Mouse (Mus musculus) ZHBTc4 (cell line): ENCODE results near the gene Kcnj1.

Experiments used
- DNase-seq: peaks from one replicate; pipeline ENCODE4 v3.0.0-alpha.2; 2011; ENCODE audit warnings: low read depth, low spot score

Gene Kcnj1

DNA sequence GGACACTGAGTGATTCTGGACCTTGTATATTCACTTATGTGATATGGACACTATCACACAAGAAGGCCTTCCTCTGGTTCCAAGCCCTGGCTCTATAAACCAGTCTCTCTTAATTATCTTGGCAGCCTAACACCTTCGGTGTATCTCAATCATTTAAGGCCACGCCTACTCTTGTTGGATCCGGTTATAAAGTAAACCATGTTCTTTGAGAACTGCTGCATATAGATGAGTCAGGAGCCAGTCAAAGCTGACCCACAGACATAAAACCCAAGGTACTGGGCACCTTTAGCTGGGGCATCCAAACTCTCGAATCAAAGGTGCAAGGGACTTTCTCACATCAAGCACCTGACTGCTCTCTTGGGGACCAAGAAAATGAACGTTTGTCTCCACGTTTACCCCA, at the start of gene Kcnj1:
Gene Kcnj1, plus strand, starts transcription at position 292 of the 400 bp plus-strand sequence.
- no peak for DNase-seq

DNA sequence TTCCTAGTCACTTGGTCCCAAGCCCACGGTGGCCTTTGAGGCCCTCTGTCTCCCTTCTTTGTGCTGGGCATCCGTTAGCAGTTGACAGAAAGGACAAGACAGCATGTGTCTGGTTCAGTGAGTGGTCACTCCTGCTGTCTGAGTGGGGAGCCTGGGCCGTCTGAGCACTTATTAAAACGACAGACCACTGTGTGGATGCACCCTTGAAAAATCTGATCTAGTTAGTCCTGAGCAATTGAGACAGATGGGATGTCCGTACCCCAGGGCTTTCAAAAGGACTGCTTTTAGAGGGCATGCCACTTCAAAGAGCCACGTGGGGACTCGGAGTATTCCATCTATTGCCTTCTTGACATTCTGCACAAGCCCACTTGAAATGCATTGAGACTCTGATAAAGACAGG, 48.7 kb upstream of the Kcnj1 start:
- DNase-seq, result no peak

DNA sequence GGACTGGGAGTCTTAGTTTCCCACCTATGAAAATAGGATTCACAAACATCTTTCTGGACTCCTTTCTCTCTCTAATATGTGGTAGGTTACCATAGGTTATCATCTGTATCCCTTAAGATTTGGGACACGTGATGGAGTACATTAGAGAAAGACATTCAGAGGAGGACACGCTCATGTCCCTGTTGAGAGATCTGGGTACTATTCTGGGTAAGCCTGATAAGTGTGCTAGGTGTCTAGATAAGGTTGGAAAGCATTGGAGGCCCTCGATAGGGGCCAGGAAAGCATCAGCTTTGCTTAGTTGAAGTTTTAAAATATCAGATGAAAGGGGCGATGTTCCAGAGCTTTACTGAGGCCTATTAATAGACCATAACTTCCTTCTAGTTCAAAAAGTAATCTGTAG, 43.5 kb upstream of the Kcnj1 start:
- DNase-seq, result no peak

DNA sequence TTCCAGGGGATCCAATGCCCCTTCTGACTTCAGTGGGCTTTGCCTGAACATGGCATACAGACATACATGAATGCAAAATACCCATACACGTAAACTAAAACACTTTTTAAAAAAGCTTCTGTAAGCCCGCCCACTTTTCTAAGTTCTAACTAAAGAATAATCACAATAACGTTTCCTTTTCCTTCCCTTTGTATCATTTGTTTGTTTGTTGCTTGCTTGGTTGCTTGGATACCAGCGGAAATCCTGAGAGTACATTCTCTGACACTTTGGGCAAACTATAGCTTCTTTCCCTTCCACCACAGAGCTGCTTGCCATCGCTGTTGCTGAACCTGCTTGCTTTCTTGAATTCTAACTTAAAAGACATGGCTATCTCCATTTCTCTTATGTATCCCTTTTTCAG, 41.1 kb upstream of the Kcnj1 start:
- DNase-seq, result no peak

DNA sequence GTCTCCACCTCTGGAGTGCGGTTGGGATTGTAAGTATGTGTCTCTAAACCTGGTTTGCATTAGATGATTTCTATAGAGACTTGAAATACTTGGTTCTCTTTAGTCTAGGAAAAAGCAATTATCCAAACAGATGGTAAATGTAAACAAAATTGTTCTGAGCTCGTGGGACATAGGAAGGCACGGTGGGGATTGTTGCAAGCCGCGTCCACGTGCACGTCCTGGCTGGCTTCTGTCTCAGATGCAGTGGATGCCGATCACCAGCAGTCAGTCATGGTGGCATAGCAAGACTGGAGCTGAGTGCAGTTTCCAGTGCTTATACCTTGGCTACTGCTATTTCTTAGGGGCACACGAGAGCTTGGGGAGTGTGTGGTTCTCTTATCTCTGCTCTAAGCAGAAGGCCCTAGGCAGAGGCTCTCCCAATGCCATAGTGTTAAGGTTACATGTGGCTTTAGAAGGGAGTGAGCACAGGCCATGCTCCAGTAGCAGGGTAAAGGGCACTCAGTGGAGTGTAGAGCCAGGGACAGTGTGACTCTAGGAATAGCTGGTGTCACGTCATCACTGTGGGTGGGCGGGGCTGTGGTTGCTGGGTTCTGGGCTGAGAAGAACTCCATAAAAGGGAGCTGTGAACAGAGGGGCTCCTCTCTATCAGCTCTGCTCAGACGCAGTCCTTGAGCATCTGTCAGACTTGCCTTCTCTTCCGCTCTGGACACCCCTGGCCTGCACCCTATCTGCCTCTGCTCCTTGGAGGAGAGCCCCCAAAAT, 36.7 kb upstream of the Kcnj1 start:
- DNase-seq, result no peak

DNA sequence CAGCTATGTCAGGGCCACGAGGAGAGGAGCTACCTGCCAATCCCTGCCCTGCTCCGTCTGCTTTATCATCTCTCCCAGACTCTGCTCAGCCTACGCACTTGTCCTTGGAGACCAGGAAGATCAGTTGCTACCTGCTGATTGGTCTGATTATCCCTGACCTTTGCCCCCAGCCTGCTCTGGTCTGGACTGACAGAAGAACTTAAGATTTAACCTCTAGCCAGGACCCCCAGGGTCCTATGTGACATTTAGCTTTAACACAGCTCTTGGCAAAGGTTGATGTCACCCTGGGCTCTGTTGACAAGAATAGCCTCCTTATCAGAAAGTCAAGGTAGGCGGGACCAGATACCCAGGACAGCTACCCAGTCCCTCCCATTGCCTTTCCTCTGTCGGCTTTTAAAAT, 31.5 kb upstream of the Kcnj1 start:
- no peak for DNase-seq

DNA sequence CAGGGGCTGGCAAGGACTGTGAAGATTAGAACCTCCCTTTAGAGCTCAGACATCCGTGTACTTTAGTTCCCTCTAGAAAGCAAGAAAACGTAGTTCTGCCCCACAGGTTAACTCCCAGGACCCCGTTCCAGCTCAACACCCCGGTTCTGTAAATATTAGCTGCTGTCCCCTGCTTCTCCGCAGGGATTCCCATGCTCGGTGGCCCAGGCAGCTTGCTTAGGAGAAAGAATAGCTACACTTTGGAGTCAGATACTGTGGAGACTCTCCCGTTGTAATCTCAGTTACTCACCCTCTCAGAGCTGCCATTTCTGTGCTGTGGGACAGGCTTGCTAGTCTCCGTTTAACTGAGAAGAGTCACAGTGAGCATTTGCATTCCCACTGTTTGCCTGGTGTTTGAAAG, 29.4 kb upstream of the Kcnj1 start:
- DNase-seq, result no peak

DNA sequence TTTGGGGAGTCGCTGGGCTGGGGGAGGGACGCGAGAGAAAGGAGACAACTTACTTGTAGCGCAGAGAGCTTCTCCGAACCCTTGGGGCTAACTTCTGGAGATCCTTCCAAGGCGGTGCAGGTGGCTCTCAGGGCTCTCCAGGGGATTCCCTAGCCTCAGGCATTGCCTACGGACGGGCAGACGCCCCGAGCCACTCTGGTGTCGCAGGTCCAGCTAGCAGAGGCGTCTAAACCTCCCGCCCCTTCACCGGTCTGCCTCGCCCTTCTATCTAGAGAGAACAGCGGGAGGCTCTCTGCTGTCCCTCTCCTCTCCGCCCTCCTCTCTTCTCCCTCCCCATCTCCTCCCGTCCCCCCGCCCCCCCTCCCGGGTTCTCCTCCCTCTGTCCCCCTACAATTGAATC, 28.2 kb upstream of the Kcnj1 start, which contains the start of gene Kcnj5:
Gene Kcnj5, minus strand, starts transcription at position 300 of the 400 bp plus-strand sequence.
- DNase-seq, result peak; percentile 32

DNA sequence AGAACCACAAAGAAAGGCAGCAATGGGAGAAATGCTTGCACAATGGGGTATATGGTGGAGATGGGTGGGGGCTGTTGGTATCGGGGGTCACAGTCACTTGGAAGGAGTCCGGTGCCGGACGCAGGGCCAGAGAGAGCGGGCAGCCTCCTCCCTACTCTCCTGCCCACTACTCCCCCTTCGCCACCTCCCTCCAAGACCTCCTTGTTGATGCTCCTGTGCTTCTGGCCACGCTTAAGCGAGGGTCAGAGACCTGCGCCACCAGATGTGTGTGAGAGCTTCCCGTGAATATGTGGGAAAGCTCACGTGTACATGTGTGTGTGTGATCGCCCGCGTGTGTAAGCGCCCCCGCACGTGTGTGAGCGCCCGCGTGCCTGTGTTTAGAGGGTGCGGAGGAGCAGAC, 27.8 kb upstream of the Kcnj1 start:
- DNase-seq, result no peak

DNA sequence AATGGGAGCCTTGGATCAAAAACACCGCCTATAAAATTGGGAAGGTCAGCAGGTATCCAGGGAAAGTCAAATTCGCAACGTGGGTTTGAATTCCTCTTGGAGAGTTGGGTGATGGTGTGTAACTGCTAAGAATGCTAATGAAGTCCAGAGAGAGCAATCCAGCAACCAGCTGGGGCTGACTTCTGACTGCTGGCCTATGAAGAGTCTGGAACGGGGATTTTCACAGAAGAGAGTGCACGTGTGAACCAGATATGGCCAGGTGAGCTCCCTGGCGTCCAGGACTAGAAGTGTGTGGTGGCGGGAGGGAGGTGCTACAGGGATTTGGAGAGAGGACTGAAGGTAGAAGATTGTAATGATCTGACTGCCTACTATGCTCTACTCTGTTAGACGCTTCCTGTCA, 24.2 kb upstream of the Kcnj1 start:
- DNase-seq, result no peak

DNA sequence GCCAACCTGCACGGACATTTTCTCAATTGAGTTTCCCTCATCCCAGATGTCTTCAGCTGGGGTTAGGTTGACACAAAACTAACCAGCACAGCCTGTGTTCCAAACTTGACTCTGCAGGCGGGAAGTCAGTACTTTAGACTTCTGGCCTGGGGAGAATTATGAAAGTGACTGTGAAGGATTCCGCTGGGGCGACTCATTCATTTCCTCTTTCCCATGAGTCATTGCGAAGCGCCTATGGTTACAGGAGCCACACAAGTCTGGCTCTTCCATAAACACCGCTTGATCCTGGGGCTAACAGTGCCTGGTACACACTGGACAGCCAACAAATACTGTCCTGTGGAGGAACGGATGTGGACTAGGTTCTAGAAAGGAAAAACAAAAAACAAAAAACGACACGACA, 22.9 kb upstream of the Kcnj1 start:
- no peak for DNase-seq

DNA sequence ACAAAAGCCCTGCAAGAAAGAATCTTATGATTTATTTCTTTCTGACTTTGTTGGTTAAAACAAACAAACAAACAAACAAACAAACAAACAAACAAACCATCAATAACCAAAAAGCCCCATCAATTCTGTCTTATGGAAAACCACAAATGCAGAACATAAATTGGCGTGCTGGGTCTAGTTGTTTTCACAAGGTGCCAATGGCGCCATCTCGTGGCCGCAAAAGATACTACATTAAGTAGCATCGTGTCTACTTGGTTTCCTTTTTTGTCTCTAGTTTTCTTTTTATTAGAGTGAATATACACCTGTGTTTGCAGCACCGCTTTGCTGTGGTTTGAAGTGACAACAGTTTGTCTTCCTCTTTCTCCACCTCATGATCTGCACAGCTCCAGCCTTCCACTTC, 22.0 kb upstream of the Kcnj1 start:
- DNase-seq, result peak; percentile 72

DNA sequence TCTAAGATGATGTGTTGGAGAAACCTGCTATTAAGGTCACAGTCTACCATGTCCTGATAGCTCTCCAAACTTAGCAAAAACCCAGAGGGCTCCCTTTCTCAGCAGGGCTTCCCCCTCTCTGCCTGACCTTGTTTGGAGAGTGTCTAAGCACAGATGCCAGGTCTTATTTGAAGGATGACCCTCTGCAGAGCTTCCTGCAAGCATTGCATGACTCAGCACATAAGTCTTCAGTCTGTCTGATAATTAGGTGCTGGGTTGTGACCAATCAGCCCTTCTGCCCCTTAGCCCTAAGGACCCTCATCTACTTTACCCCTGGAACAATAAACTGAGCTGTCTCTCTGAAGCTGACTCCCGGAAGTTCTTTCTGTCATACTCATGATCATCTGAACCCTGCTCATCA, 11.5 kb upstream of the Kcnj1 start:
- DNase-seq, result no peak

DNA sequence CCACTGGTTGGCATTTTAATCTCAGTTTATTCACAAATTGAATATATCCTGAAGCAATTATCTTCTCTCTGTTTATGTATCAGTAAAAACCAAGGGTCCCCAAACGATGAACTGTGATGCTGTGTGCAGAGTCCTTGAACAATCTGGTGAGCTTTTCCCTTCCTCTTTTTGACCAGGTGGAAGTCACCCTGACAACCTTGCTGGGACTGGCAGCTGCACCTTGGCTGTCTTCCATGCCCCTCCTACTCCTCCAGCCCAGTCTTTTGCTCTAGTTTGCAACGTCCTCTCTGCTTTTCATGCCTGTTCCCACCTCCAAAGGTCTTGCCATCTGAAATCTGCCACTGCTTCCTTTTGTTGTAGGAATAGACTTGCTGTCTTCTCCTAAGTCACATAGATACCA, 3.5 kb upstream of the Kcnj1 start:
- no peak for DNase-seq

DNA sequence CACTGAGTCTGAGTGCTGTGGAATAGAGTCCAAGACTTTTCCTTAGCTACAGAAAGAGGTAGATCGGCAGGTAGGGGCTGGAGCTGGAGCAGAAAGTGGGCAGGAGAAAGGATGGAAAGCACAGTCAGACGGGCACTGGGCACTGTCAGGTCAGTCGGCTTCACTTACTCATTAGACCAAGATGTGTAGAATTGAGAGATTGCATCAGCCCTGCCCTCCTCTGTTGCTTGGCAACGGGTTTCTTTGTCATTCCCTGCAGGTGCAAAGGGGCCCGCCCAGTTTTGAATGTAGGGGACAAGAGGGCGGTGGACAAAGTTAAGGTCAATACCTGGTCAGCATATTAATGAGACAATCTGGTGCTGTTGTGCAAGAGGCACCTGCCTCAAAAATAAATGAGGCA, 2.9 kb upstream of the Kcnj1 start:
- peak; percentile 65 for DNase-seq

DNA sequence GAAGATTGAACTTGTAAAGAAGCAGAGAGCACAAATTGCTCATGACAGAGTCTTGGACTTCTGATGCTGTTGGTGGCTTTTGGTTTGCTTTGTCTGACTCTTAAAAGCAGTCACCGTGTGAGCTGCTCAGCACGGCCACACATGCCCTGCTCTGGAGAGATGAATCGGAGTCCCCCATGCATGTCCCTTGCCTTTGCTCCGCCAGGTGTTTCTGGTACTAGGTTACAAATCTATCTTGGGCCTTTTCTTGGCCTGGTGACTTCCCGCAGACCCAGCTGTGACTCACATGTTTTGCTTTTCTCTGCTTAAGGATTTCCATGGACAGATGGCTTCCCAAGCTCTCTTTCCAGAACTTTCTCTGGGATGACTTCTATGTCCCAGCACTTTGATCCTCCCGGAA, 1.4 kb downstream of the Kcnj1 start:
- DNase-seq, result no peak

DNA sequence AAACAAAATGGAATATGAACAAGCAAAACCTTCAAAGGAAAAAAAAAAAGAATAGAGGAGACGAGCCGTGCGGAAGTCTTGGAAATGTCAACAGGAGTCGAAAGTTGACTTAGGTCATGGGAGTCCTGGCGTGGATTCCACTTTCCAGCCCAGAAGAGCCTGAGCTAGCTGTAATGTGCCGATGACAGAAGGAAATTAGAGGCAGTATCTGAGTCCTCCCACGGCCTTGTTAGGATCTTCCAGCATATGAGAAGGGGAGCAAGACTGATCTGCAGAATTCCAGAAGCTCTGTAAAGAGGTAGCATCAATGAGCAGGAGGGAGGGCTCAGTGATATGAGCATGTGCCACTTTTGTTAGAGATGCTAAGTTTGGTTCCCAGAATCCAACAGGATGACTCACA, 3.7 kb downstream of the Kcnj1 start:
- no peak for DNase-seq

DNA sequence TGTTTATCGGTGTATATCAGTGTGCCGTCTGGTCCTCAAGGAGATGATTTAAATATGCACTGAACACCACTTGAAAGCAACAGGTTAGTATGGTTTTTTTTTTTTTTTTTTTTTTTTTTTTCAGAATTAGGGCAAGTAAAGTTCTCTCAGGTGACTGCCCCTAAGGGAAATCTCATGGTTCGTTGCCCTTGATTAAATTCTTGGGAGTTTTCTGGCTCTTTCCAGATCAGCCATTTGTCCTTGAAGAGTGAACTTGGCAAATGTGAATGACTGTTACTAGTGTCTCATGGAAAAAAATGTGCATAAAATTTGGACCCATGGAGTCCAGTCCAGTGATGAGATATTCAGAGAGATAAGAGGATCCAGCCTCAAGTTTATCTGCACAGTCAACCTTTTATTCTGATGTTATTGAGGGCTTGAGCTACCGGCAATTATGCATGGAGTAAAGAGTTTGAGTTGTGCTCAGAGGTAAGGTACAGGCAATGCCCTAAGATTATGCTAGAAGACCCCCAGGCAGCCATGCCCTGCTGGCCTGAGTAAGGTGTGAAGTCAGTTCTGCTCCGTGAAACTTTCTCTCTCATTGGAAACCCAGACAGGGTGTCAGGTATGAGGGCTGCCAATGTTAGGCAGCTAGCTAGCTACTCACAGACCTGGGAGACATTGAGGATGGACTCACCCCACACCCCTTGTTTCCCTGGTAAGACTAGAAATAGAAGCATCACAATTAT, 4.7 kb downstream of the Kcnj1 start:
- no peak for DNase-seq

DNA sequence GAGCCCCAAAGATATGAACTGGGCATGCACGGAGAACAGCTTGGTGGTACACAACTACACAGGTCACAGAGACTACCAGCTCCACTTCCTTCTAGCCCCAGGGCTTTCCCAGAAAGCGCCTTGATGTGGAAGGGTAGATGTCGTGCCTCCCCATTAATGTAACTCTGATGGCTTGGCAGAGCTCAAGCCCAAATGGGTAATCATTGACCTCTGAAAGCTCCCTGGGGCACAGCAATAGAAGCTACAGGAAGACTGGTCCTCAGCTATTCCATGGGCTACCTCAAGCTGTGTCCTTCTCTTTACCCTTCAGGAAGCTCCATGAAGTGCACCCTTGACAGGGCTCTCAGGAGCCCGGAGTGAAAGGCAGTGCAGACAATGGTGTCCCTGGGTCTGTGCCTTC, 12.6 kb downstream of the Kcnj1 start:
- DNase-seq, result no peak

DNA sequence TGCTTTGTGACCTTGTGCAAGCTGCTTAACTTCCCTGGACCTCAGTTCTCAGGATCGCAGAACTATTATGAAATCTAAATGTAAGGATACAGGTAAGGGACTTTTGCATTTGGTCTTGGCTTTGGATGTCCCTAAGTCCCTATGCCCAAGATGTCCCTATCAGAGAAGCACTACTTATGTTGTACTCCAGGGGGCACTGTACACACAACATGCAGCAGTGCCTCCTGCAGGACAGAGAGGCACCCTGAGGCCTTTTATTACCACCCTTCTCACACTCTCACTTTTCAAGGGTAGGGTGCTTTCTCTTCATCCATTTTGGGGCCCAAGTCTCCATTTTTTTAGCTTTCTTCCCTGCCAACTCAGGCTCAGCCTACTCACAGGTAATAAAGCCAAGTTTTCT, 15.8 kb downstream of the Kcnj1 start:
- peak; percentile 70 for DNase-seq

DNA sequence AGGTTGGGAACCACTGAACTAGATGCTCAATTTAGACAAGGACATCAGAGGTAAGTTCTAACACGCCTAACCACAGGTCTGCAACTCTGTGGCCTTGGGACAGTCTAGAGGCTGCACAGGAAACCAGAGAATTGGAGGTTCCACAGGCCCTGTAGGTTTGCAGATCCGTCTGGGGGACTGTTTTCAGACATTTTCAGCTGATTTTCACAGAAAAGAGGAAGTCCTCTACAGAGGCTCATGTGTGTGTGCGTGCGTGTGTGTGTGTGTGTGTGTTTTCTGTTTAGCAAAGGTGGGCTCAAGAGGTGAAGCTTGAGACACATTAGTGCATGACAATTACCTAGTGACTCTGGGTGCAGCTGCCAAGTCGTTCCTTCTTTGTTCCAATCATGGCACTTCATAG, 18.8 kb downstream of the Kcnj1 start:
- DNase-seq, result no peak

DNA sequence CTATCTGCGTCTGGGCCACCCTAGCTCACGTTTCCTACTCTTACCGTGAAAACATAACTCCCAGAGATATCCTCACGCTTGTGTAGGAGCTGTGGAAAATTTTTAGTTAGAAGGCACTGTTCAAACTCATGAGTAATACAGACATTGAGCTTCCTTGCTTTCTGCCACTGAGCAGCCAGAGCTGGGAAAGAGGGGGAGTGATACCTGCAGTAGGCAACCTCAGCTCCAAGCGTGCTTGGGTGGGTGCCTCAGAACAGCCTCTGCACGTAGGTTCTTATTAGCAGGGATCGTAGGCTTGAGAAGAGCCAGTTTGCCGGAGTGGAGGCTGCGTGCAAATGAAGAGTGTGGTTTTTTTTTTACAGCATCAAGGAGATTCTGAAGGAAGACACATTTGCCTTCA, 19.4 kb downstream of the Kcnj1 start:
- DNase-seq, result no peak

DNA sequence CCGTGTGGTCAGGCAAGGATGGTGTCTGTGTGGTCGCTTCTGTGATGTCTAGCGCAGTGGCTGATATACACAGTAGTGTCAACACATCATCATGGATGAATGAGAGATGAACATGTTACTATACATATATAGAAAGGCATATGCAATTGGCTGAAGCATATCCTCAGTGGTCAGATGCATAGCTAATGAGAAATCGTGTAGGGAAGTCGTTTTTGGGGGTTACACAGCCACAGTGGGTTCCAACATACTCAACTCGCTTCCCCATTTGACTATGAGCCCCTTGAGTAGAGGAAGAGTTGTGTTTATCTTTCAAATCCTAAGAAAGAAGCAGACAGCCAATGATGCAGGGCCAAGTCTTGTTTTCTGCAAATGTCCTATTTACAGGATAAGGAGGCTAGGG, 20.4 kb downstream of the Kcnj1 start:
- no peak for DNase-seq
